Mouse (Mus musculus): ENCODE results near the gene Csk. TPM values are rescaled to one million over a fixed set of nuclear protein-coding genes. Genes with fewer than 3 reads are reported as not detected.

Gene Csk
- polyA plus RNA-seq (2014; fragmentation: Nextera tagmentation; extraction: Ambion mirVana) = 29.1 and 30.9 TPM in 2 replicates

GRCm38 (mm10) chr9:57653283-57653682, at the start of gene Csk:
TSS of gene Csk (minus strand) at chr9:57653631.
- no peak within 1 kb of the TSS; the same call in 1 of the 2 replicates for H3K27ac ChIP-seq (ENCODE audit: low read length)
- 58% methylated on average over 5 of the region's 5 CpGs for WGBS
- no peak for ATAC-seq (ENCODE audit: insufficient number of reproducible peaks, insufficient read depth, low FRiP score, low read depth)
- H3K4me2 ChIP-seq (replicated peaks; ENCODE audit: low read depth, low read length) = peak within 1 kb of the TSS; percentile 7; the same call in 1 of the 2 replicates
- H3K4me3 ChIP-seq (ENCODE audit: low read depth, low read length) = no peak within 1 kb of the TSS
- H3K36me3 ChIP-seq (ENCODE audit: control insufficient read depth, insufficient read depth, low read length) = no peaks in the 10 kb centered on the region
- H3K9me3 ChIP-seq (ENCODE audit: control insufficient read depth, low read depth, low read length) = no peaks in the 10 kb centered on the region
- no peaks in the 10 kb centered on the region for H3K27me3 ChIP-seq (ENCODE audit: control insufficient read depth, insufficient read depth, low read length)
- 0 out of 2 replicates have a peak within 1 kb of the TSS, but pooled peaks have one; percentile 2 for H3K9ac ChIP-seq (replicated peaks; ENCODE audit: low read depth, low read length)
- peaks cover 5% of the 10 kb centered on the region; the same call in 1 of the 2 replicates for H3K4me1 ChIP-seq (ENCODE audit: control insufficient read depth, insufficient read depth, low read length)

- Histone ChIP-seq H3K36me3 (ENCODE audit: control insufficient read depth, insufficient read depth, low read length) (no peaks in the 10 kb centered on the region), H3K4me3 (ENCODE audit: low read depth, low read length) (no peak overlapping the region), H3K9ac (replicated peaks; ENCODE audit: low read depth, low read length) (no peak overlapping the region), H3K27me3 (ENCODE audit: control insufficient read depth, insufficient read depth, low read length) (peaks cover 12% of the 10 kb centered on the region), H3K9me3 (ENCODE audit: control insufficient read depth, low read depth, low read length) (no peaks in the 10 kb centered on the region), H3K4me2 (replicated peaks; ENCODE audit: low read depth, low read length) (no peak overlapping the region), H3K27ac (ENCODE audit: low read length) (no peak overlapping the region), H3K4me1 (ENCODE audit: control insufficient read depth, insufficient read depth, low read length) (peaks cover 10% of the 10 kb centered on the region; the same call in 1 of the 2 replicates)
- ATAC-seq (ENCODE audit: insufficient number of reproducible peaks, insufficient read depth, low FRiP score, low read depth) = no peak
- WGBS = 81% methylated on average over 1 of the region's 1 CpGs
These were observed 45.2 kb upstream of the Csk start for GRCm38 (mm10) chr9:57698466-57699150.

GRCm38 (mm10) chr9:57697380-57697779, 43.9 kb upstream of the Csk start:
- Histone ChIP-seq H3K27ac (ENCODE audit: low read length) (no peak overlapping the region), H3K9me3 (ENCODE audit: control insufficient read depth, low read depth, low read length) (no peaks in the 10 kb centered on the region), H3K4me2 (replicated peaks; ENCODE audit: low read depth, low read length) (no peak overlapping the region), H3K9ac (replicated peaks; ENCODE audit: low read depth, low read length) (no peak overlapping the region), H3K36me3 (ENCODE audit: control insufficient read depth, insufficient read depth, low read length) (no peaks in the 10 kb centered on the region), H3K4me3 (ENCODE audit: low read depth, low read length) (no peak overlapping the region), H3K27me3 (ENCODE audit: control insufficient read depth, insufficient read depth, low read length) (peaks cover 12% of the 10 kb centered on the region), H3K4me1 (ENCODE audit: control insufficient read depth, insufficient read depth, low read length) (peaks cover 10% of the 10 kb centered on the region; the same call in 1 of the 2 replicates)
- 0 out of 2 replicates have a peak, but pooled peaks have one; percentile 33 for ATAC-seq (ENCODE audit: insufficient number of reproducible peaks, insufficient read depth, low FRiP score, low read depth)
- WGBS = 17% methylated on average over 4 of the region's 4 CpGs

GRCm38 (mm10) chr9:57696380-57697285, 43.2 kb upstream of the Csk start:
- WGBS = 2% methylated on average over 42 of the region's 42 CpGs
- peaks cover 12% of the 10 kb centered on the region for H3K27me3 ChIP-seq (ENCODE audit: control insufficient read depth, insufficient read depth, low read length)
- H3K9ac ChIP-seq (replicated peaks; ENCODE audit: low read depth, low read length) = 0 out of 2 replicates have a peak overlapping the region, but pooled peaks have one; percentile 6
- no peaks in the 10 kb centered on the region for H3K9me3 ChIP-seq (ENCODE audit: control insufficient read depth, low read depth, low read length)
- H3K4me1 ChIP-seq (ENCODE audit: control insufficient read depth, insufficient read depth, low read length) = peaks cover 10% of the 10 kb centered on the region; the same call in 1 of the 2 replicates
- H3K4me3 ChIP-seq (ENCODE audit: low read depth, low read length) = peak overlapping the region; percentile 36
- ATAC-seq (ENCODE audit: insufficient number of reproducible peaks, insufficient read depth, low FRiP score, low read depth) = 0 out of 2 replicates have a peak, but pooled peaks have one; percentile 46
- no peaks in the 10 kb centered on the region for H3K36me3 ChIP-seq (ENCODE audit: control insufficient read depth, insufficient read depth, low read length)
- H3K4me2 ChIP-seq (replicated peaks; ENCODE audit: low read depth, low read length) = peak overlapping the region; percentile 57
- H3K27ac ChIP-seq (ENCODE audit: low read length) = no peak overlapping the region

GRCm38 (mm10) chr9:57694108-57694507, 40.7 kb upstream of the Csk start:
- H3K9ac ChIP-seq (replicated peaks; ENCODE audit: low read depth, low read length) = no peak overlapping the region
- peaks cover 10% of the 10 kb centered on the region; the same call in 1 of the 2 replicates for H3K4me1 ChIP-seq (ENCODE audit: control insufficient read depth, insufficient read depth, low read length)
- no peaks in the 10 kb centered on the region for H3K36me3 ChIP-seq (ENCODE audit: control insufficient read depth, insufficient read depth, low read length)
- 92% methylated on average over 2 of the region's 2 CpGs for WGBS
- no peak overlapping the region for H3K27ac ChIP-seq (ENCODE audit: low read length)
- H3K9me3 ChIP-seq (ENCODE audit: control insufficient read depth, low read depth, low read length) = no peaks in the 10 kb centered on the region
- H3K4me2 ChIP-seq (replicated peaks; ENCODE audit: low read depth, low read length) = no peak overlapping the region
- no peak overlapping the region for H3K4me3 ChIP-seq (ENCODE audit: low read depth, low read length)
- H3K27me3 ChIP-seq (ENCODE audit: control insufficient read depth, insufficient read depth, low read length) = peaks cover 12% of the 10 kb centered on the region
- ATAC-seq (ENCODE audit: insufficient number of reproducible peaks, insufficient read depth, low FRiP score, low read depth) = no peak

GRCm38 (mm10) chr9:57688606-57689005, 35.2 kb upstream of the Csk start:
- WGBS = 20% methylated on average over 2 of the region's 2 CpGs

GRCm38 (mm10) chr9:57688158-57688557, 34.7 kb upstream of the Csk start:
- Histone ChIP-seq H3K27ac (ENCODE audit: low read length) (no peak overlapping the region), H3K9ac (replicated peaks; ENCODE audit: low read depth, low read length) (no peak overlapping the region), H3K27me3 (ENCODE audit: control insufficient read depth, insufficient read depth, low read length) (no peaks in the 10 kb centered on the region), H3K4me1 (ENCODE audit: control insufficient read depth, insufficient read depth, low read length) (no peaks in the 10 kb centered on the region), H3K4me2 (replicated peaks; ENCODE audit: low read depth, low read length) (no peak overlapping the region), H3K36me3 (ENCODE audit: control insufficient read depth, insufficient read depth, low read length) (no peaks in the 10 kb centered on the region), H3K4me3 (ENCODE audit: low read depth, low read length) (no peak overlapping the region), H3K9me3 (ENCODE audit: control insufficient read depth, low read depth, low read length) (no peaks in the 10 kb centered on the region)
- no peak for ATAC-seq (ENCODE audit: insufficient number of reproducible peaks, insufficient read depth, low FRiP score, low read depth)
- 31% methylated on average over 2 of the region's 2 CpGs for WGBS

More at GRCm38 (mm10) chr9:57688606-57689005, 35.2 kb upstream of the Csk start:
- Histone ChIP-seq H3K36me3 (ENCODE audit: control insufficient read depth, insufficient read depth, low read length) (no peaks in the 10 kb centered on the region), H3K9me3 (ENCODE audit: control insufficient read depth, low read depth, low read length) (no peaks in the 10 kb centered on the region), H3K4me2 (replicated peaks; ENCODE audit: low read depth, low read length) (no peak overlapping the region), H3K27me3 (ENCODE audit: control insufficient read depth, insufficient read depth, low read length) (no peaks in the 10 kb centered on the region), H3K4me1 (ENCODE audit: control insufficient read depth, insufficient read depth, low read length) (no peaks in the 10 kb centered on the region), H3K9ac (replicated peaks; ENCODE audit: low read depth, low read length) (no peak overlapping the region), H3K27ac (ENCODE audit: low read length) (no peak overlapping the region), H3K4me3 (ENCODE audit: low read depth, low read length) (no peak overlapping the region)
- ATAC-seq (ENCODE audit: insufficient number of reproducible peaks, insufficient read depth, low FRiP score, low read depth) = no peak

GRCm38 (mm10) chr9:57687751-57688150, 34.3 kb upstream of the Csk start, which contains the start of gene Cyp1a1:
TSS of gene Cyp1a1 (plus strand) at chr9:57687928.
- H3K9ac ChIP-seq (replicated peaks; ENCODE audit: low read depth, low read length) = no peak within 1 kb of the TSS
- ATAC-seq (ENCODE audit: insufficient number of reproducible peaks, insufficient read depth, low FRiP score, low read depth) = no peak
- no peak within 1 kb of the TSS for H3K4me3 ChIP-seq (ENCODE audit: low read depth, low read length)
- no peaks in the 10 kb centered on the region for H3K9me3 ChIP-seq (ENCODE audit: control insufficient read depth, low read depth, low read length)
- no peak within 1 kb of the TSS for H3K4me2 ChIP-seq (replicated peaks; ENCODE audit: low read depth, low read length)
- H3K36me3 ChIP-seq (ENCODE audit: control insufficient read depth, insufficient read depth, low read length) = no peaks in the 10 kb centered on the region
- no peaks in the 10 kb centered on the region for H3K4me1 ChIP-seq (ENCODE audit: control insufficient read depth, insufficient read depth, low read length)
- no peaks in the 10 kb centered on the region for H3K27me3 ChIP-seq (ENCODE audit: control insufficient read depth, insufficient read depth, low read length)
- 82% methylated on average over 2 of the region's 2 CpGs for WGBS
- no peak within 1 kb of the TSS for H3K27ac ChIP-seq (ENCODE audit: low read length)
